Mouse (Mus musculus) heart, postnatal 14 days (tissue): Measurements from ENCODE around the gene Bpifc. TPM values are rescaled to one million over a fixed set of nuclear protein-coding genes. Genes with fewer than 3 reads are reported as not detected.
"Not testable (repeated sequence)": the region's sequence is repeated elsewhere in the genome, so short reads cannot be mapped to it uniquely, and the experiment has no call there.

Source experiments
- DNase-seq, 2 experiments: peaks; one replicate each; pipeline ENCODE4 v3.0.0; 2021 to 2022
- intact Hi-C: fragments of 180-260 bp; cut with DNase I; formaldehyde crosslinking; loops from one replicate; pipeline ENCODE4 v1.15.1; 2025
- long read RNA-seq, 2 experiments: library from polyadenylated mRNA; stranded (forward); transcript quantifications; one replicate each; pipeline ENCODE4 v2.0.0; 2021
- total RNA-seq, 2 experiments: library from RNA; stranded (reverse); gene quantifications; 2 replicates each; pipeline ENCODE4 v1.2.3; 2021

The Bpifc gene
- total RNA-seq, result not detected
- long read RNA-seq, experiment 1, result 0 reads
- long read RNA-seq, experiment 2, result 0 reads

- no peak for DNase-seq
- intact Hi-C loops, result no loop called here
These were observed at the start of gene Bpifc for GRCm38 (mm10) chr10:86011781-86012180. Gene Bpifc, minus strand, starts transcription at chr10:86011895.

DNA sequence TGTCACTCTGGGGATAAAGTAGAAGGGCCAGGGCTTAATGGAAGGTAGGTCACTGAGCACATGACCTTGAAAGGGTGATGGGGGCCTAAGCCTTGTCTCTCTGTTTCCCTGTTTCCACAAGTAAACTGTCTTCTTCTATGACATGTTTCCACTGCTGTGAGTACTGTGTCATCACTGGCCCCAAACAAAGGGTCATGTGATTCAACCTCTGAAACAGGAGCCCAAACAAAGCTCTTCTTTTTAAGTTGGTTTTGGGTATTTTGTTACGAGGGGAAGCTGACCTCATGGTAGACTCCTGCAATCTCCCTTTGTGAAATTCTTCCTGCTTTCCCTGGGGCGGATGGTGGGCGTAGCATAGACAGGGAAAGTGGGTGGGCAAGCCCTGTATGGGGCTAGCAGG is 48.6 kb upstream of the Bpifc start:
- intact Hi-C loops, result loop anchor here (5.0 kb wide), 1 partner anchor 93 kb away; no protein-coding TSS in a partner anchor
- no peak for DNase-seq

- intact Hi-C loops, result no loop called here
- no peak for DNase-seq
These were observed 46.0 kb upstream of the Bpifc start for GRCm38 (mm10) chr10:86057712-86058111.

DNA sequence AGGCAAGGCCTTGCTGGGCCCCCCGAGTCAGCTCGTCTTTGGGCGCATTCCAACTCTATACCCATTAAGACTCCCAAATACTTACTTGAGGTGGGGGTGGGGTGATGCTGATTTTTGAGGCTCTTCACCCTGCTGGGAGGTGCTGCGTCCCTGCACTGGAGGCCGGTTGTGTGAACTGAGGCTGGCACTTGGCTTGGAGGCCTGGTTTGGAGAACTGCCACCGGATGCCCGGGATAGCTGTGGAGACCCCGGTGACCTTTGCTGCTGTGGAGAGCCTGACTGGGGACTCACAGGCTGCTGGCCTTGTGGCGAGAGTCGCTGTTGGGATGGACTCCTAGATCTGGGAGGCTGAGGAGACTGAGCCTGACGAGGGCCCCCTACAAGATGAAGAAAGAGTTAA is 45.6 kb upstream of the Bpifc start:
- intact Hi-C loops, result no loop called here

GRCm38 (mm10) chr10:86056297-86056903 is 44.7 kb upstream of the Bpifc start:
- no peak for DNase-seq
- intact Hi-C loops, result no loop called here

More for the DNA sequence above, 45.6 kb upstream of the Bpifc start:
- no peak for DNase-seq

- intact Hi-C loops, result no loop called here
- DNase-seq, result no peak
These were observed 41.3 kb upstream of the Bpifc start for GRCm38 (mm10) chr10:86052818-86053522.

DNA sequence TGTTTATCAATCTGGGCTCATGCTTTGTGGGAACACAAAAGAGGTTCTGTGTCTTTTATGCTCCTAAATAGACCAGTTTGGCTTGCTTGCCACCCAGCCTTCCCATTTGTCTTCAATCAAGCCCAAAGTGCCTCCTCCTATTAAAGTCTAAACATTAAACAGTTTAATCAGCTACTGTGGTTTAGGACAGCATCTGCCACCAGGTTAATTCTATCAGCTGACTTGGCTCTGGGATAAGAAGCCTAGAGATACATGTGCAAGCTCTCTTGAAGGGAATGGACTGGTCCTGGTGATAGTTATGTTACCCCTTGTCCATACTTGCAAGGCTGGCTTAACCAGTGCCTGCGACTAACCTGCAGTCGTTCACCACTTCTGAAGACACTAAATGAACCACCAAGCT is 38.8 kb upstream of the Bpifc start:
- no peak for DNase-seq
- intact Hi-C loops, result no loop called here

DNA sequence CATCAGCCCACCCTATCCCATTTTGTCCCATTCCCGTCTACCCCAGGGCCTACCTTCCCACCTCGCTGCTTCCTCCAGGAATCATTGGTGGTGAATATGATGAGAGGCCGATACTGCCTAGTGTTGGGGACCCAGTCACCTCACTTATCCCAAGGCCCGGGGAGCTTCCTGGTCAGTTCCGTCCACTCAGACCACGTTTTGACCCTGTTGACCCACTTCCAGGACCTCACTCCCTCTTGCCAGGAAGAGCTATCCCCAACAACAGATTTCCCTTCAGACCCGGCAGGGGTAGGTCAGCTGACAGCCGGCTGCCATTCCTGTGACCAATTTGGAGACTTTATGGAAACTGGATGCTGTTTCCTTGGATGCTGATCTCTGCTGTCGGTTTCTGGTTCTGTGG is 36.1 kb upstream of the Bpifc start:
- DNase-seq, result no peak
- intact Hi-C loops, result no loop called here

DNA sequence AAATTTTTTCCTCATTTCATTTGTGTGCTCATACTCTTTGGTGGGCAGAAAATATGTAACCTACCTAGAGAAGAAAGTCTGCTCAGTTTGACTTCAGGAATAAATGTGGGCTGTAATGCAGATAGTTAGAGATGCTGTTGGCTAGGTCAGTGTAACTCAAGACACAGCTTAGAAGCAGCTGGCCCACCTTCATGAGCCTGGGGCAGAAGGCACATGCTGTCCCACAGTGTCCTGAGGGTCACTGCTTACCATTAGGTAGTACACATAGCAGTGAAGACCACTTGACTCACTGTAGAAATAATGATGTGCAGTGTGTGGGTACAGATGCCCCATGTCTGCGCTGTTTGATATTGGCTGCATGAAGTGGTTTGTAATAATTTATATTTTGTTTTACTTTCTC is 34.7 kb upstream of the Bpifc start:
- intact Hi-C loops, result no loop called here
- DNase-seq, result no peak

GRCm38 (mm10) chr10:86044066-86044465 is 32.4 kb upstream of the Bpifc start:
- no peak for DNase-seq
- intact Hi-C loops, result no loop called here

GRCm38 (mm10) chr10:86043651-86044050 is 32.0 kb upstream of the Bpifc start:
- intact Hi-C loops, result no loop called here

DNA sequence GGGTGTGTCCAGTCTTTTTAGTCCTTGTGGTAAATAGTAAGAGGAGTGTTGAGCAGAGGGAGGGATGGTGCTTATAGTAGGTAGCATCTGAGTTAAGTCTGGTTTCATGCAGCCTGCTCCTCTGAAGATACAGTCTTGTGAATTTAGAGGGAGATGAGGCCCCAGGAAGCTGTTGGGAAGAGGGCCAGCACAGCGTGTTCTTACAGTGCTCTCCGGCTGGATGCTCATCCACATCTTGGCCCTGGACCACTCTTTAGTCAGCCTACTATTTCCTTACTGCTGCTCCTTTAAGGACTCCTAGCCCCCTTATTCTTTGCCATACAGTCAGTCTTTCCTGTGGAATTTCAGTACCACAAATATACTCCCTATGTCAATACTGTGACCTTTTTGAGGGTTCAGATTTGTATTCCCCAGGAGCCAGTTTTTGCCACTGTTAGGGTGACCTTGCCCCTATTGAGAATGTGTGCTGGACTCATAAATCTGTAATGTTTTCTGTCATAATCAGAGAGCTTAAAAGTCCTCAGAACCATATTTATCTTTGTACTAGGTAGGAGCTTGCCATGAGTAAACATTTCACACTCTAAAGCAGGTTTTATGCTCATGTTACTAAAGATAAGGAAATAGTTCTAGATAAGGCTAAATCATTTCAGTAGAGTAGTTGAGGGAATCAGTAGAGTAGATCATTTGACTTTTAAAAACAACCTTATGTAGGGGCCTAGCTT is 22.5 kb upstream of the Bpifc start:
- DNase-seq, result no peak
- intact Hi-C loops, result no loop called here

More at GRCm38 (mm10) chr10:86043651-86044050, 32.0 kb upstream of the Bpifc start:
- DNase-seq, result no peak

- intact Hi-C loops, result no loop called here
These were observed 20.8 kb upstream of the Bpifc start for GRCm38 (mm10) chr10:86032517-86032916.

DNA sequence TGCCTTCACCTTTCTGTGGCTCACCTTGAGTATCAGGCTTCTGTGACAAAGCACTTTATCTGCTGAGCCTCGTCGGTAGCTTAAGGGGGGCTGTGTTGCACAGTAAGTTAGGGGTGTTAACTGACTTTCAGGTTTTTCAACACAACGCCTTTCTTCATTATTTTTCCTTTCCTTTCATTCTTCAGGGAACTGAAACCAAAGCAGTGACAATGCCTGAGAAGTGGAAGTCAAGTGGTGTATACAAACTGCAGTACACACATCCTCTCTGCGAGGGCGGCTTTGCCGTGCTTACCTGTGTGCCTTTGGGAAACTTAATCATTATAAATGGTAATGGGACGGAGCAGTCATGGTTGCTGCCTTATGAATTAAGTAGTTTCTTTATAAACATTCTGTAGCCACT is 19.0 kb upstream of the Bpifc start:
- intact Hi-C loops, result no loop called here
- no peak for DNase-seq

More at GRCm38 (mm10) chr10:86032517-86032916, 20.8 kb upstream of the Bpifc start:
- DNase-seq, result no peak

GRCm38 (mm10) chr10:86026807-86027206 is 15.1 kb upstream of the Bpifc start:
- intact Hi-C loops, DNase-seq: not testable (repeated sequence)

DNA sequence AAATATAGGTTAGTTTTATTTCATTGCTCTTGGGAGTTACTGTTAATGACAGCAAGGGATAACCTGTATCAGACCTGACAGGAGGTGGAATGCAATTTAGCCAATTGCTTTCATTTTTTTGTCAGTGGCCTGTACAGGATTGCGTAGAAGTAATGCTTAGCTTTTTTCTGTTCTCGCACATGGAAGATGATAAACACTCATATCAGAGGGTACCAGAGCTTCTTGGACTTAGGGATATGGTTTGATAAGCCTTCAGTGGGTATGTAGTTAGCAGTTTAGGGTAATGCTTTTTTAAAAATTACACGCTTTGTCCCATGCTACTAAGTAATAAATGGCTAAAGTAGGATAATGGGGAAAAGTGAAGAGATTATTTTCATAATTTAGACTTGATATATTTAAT is 14.7 kb upstream of the Bpifc start:
- no peak for DNase-seq
- intact Hi-C loops, result no loop called here

- intact Hi-C loops, result no loop called here
- no peak for DNase-seq
These were observed 14.2 kb upstream of the Bpifc start for GRCm38 (mm10) chr10:86025906-86026305.

GRCm38 (mm10) chr10:86023149-86023548 is 11.5 kb upstream of the Bpifc start:
- intact Hi-C loops, result loop anchor here (2.0 kb wide), 1 partner anchor 42 kb away; no protein-coding TSS in a partner anchor
- DNase-seq, result no peak

- intact Hi-C loops, result loop anchor here (2.0 kb wide), 1 partner anchor 42 kb away; no protein-coding TSS in a partner anchor
These were observed 10.8 kb upstream of the Bpifc start for GRCm38 (mm10) chr10:86022474-86022816.

DNA sequence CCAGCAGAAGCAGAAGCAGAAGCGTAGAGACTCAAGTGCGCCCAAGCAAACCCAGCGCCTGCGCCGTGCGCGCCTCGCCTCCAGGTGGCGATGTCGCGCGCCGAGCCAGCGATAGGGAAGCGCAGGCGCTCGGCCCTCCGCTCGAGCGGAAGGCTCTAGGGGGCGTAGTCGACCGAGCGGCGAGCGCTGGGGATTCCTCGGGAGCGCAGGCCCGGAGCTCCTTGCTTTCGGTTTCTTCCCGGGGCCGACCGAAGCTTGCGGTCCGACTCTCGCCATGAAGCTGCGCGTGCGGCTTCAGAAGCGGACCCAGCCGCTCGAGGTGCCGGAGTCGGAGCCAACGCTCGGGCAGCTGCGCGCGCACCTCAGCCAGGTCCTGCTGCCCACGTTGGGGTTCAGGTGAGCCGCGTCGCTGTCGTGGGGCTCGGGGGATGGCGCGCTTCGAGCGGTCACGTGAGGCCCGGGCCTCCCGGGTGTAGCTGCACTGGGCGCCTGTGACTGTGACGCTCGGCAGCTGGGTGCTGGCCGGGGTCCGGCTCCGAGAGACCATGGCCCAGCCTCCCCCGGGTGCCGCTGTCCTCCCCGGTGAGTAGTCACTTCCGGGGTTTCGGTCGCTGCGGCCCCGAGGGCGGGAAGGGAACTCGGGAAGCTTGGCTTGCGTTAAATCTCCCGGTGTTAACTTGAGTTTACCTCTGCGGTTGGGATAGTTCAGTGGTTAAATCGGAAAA is 10.2 kb upstream of the Bpifc start, which contains the start of gene Fbxo7:
Gene Fbxo7, plus strand, starts transcription at position 224 of the 725 bp plus-strand sequence.
- intact Hi-C loops, result loop anchor here (1.0 to 2.0 kb wide), 3 partner anchors 43 to 443 kb away; no protein-coding TSS in a partner anchor
- peak; percentile 92 to 93 for DNase-seq

More at GRCm38 (mm10) chr10:86022474-86022816, 10.8 kb upstream of the Bpifc start:
- no peak for DNase-seq
